Mouse (Mus musculus) myocyte (in vitro differentiated cells): ENCODE data around the gene Notch2.

ENCODE experiments used
- POLR2A ChIP-seq: IDR thresholded peaks from one replicate; pipeline ENCODE4 v1.6.1; 2011; ENCODE audit warnings: low read depth, mild to moderate bottlenecking, control low read depth, moderate library complexity; ENCODE audit not compliant: insufficient read length
- POLR2AphosphoS2 ChIP-seq: IDR thresholded peaks from one replicate; pipeline ENCODE4 v1.6.1; 2011; ENCODE audit warnings: low read depth, control low read depth; ENCODE audit not compliant: insufficient read length

DNA sequence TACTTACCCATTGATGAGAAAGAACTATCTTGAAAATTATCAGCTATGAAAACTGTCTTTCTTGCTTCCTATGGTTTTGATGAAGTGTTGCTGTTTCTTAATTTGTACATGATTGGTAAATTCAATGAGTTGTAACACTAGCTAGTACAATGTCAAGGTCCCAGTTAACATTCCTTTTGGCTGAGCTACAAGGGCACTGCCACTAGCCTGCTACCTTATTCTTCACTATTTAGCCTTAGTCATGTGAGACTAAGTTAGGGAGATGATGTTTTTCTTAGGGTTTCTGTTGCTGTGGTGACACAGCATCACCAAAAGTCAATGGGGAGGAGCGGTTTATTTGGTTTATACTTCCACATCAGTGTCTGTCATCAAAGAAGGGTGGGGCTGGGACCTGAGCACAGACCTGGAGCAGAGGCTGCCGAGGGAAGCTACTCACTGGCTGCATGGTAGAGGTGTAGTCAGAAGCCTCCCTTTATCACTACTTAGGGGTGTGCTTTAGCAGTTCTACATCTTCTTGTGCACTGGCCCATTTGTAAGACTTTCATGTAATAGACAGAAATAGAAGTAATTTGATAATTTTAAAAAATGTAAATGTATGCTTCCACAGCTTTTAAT, 66.4 kb downstream of the Notch2 start:
- no peak for TF ChIP-seq POLR2A
- TF ChIP-seq POLR2AphosphoS2 = no peak
